Mouse (Mus musculus): ENCODE measurements around the gene Snx18. TPM values are rescaled to one million over a fixed set of nuclear protein-coding genes. Genes with fewer than 3 reads are reported as not detected.

The Snx18 gene
- polyA plus RNA-seq (2015; fragmentation: Nextera tagmentation; extraction: Ambion mirVana): 23.2 and 23.5 TPM in 2 replicates

DNA sequence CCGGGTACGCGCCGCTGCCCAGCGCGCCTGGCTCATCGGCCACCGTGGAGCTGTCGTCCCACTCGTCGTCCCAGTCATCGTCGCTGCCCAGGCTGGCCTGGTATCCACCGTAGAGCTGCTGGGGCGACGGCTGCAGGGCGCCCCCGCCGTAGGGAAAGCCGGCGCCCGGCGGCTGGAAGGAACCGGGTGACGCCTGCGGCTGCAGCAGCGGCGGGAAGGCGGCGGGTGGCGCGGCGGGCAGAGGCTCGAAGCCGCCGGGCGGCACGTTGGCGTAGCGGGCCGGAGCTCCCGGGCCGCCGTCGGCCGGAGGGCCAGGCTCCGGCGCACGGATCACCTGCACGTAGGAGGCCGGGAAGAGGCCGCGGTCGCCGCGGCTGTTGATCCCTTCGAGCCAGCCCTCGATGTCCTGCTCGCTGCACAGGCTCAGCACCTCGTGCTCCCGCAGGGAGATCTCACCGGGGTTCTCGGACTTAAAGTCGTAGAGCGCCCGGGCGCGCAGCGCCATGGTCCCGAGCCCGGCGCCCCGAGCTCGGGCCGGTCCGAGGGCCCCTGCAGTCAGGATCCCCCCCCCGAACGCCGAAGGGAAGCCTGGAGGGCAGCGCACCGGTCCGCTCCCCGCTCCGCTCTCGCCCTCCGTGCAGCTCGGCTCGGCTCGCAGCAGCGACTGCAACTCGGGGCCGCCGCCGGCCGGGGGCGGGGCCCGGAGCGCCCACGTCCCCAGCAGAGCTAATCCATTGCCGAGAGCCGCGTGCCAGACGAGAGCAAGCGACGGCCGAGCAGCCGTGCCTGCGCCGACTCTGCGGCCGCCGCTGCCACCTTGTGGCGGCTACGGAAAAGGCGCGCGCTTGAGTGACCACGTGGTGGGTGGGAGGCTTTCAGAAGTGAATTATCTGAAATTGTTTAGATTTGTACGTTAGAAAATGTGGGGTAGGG is at the start of gene Snx18:
Snx18 (minus strand) TSS at position 674 of the 933 bp plus-strand sequence.
- peaks cover 4% of the 10 kb centered on the region; the same call in 1 of the 2 replicates for H3K36me3 ChIP-seq
- ATAC-seq (ENCODE audit: low FRiP score, low read depth): peak; percentile 91
- peak within 1 kb of the TSS; percentile 94 for H3K27ac ChIP-seq
- WGBS: under 1% methylated on average over 113 of the region's 119 CpGs
- peak within 1 kb of the TSS; percentile 88 for H3K4me3 ChIP-seq
- H3K9me3 ChIP-seq: no peaks in the 10 kb centered on the region
- no peaks in the 10 kb centered on the region for H3K27me3 ChIP-seq
- H3K9ac ChIP-seq: peak within 1 kb of the TSS; percentile 96
- H3K4me2 ChIP-seq (replicated peaks): peak within 1 kb of the TSS; percentile 97
- H3K4me1 ChIP-seq: peaks cover 59% of the 10 kb centered on the region

DNA sequence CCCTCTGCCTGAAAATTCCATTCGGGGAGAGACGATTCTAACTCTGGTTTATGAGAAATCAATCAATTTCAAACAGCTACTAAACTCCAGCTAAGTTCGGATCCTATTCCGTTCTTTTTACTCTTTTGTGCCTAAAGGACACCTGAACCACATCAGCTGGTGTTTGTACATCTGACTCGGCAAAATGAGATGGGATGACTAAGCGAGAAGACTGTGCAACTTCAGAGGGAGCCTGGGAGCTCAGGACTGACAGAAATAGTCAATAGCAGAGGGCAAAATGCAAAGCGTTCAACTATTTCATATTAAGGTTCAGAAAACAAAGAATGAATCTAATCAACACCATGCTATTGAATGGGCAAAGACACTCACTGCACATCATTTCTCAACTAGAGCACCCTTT is 45.5 kb upstream of the Snx18 start:
- H3K4me2 ChIP-seq (replicated peaks): no peak overlapping the region
- 70% methylated on average over 7 of the region's 7 CpGs for WGBS
- no peaks in the 10 kb centered on the region for H3K4me1 ChIP-seq
- H3K27ac ChIP-seq: no peak overlapping the region
- no peaks in the 10 kb centered on the region for H3K27me3 ChIP-seq
- H3K9ac ChIP-seq: peak overlapping the region; percentile 36; the same call in 1 of the 2 replicates
- no peaks in the 10 kb centered on the region for H3K9me3 ChIP-seq
- H3K36me3 ChIP-seq: no peaks in the 10 kb centered on the region
- no peak for ATAC-seq (ENCODE audit: low FRiP score, low read depth)
- H3K4me3 ChIP-seq: no peak overlapping the region

DNA sequence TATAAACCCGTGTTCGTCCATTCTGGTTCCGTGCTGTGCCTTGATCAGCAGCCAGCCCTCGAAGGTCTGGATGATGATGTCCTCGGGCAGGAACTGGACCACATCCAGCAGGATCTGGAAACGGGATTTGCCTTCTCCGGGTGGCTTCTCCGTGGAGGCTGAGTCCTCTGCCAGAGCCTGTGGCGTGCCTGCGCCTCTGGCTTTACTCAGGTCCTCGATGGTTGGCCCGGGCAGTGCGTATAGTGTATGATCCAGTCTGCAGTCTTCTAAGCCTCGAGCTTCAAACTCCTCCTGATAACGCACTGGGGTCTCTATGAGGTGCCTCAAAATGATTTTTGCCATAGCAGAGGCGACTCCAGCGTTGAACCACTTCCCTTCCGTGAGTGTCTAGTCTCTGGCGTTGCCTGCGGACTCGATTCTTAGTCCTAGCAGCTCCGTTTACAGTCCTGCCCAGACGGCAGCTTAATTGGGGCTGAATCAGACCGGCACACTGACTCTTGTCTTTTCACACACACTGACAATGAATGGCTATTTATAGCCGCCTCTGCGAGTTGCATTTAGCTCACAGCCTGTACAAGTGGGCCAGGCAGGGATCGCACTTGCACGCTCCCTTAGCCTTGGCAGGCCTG is 44.9 kb upstream of the Snx18 start, which contains the start of gene Hspb3:
Hspb3 (minus strand) TSS at position 526 of the 629 bp plus-strand sequence.
- no peak within 1 kb of the TSS for H3K4me3 ChIP-seq
- no peaks in the 10 kb centered on the region for H3K36me3 ChIP-seq
- no peak within 1 kb of the TSS for H3K4me2 ChIP-seq (replicated peaks)
- 62% methylated on average over 28 of the region's 28 CpGs for WGBS
- H3K9ac ChIP-seq: peak within 1 kb of the TSS; percentile 36
- H3K27ac ChIP-seq: no peak within 1 kb of the TSS
- H3K4me1 ChIP-seq: no peaks in the 10 kb centered on the region
- ATAC-seq (ENCODE audit: low FRiP score, low read depth): peak; percentile 57; the same call in 1 of the 2 replicates
- H3K9me3 ChIP-seq: no peaks in the 10 kb centered on the region
- H3K27me3 ChIP-seq: no peaks in the 10 kb centered on the region

DNA sequence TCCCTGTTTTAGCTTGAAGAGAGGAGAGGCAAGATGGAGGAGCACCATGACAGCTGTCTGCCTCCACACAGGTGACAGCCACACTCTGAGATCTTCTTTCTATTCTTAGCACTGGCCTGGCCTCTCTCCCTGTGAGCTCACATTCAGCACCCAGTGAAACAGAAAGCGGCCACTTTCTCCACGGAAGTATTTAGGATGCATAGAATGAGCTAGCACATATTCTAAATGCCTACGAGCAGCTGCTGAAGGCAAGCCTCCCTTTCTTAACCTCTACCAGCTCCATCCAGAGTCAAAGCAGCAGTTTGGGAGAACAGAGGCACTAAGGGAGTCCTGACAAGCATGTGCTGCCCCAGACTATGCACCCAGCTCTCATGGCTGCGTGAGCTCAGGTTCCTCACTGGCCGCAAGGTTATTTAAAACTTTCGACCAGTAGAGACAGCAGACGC is 43.5 kb upstream of the Snx18 start:
- no peaks in the 10 kb centered on the region for H3K4me1 ChIP-seq
- no peak overlapping the region for H3K9ac ChIP-seq
- no peak overlapping the region for H3K27ac ChIP-seq
- H3K27me3 ChIP-seq: no peaks in the 10 kb centered on the region
- H3K4me2 ChIP-seq (replicated peaks): no peak overlapping the region
- no peaks in the 10 kb centered on the region for H3K9me3 ChIP-seq
- H3K4me3 ChIP-seq: no peak overlapping the region
- WGBS: 64% methylated on average over 7 of the region's 7 CpGs
- H3K36me3 ChIP-seq: no peaks in the 10 kb centered on the region
- peak; percentile 77 for ATAC-seq (ENCODE audit: low FRiP score, low read depth)

DNA sequence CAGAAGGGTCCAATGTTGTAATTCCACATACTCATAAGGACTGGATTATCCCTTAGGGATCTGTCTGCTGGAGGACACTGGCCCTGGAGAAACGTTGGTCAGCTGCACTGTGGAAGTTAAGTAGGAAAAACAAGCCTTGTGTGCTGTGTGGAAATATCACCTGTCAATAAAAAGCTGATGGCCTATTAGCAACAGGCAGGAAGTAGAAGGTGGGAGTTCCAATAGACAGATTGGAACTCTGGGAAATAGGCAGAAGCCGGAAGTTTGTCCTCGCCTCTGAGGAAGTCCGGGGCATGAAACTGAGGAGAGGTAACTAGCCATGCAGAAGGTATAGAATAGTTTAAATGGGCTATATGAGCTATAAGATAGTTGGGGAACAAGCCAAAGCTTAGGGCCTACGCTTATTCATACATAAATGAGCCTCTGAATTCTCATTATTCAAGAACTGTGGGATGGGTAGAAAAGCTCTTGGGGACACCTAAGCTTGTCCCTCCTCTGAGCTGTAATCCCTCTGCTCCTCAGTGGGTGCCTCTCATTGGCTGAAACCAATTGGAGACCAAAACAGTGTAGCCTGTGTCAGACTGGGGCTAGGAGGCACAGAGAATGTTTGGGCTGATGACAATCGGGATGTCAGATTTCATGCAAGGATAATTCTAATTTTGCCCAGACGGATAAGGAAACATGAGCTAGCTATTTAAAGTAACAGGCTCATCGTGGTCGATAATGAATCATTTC is 42.4 kb upstream of the Snx18 start:
- Histone ChIP-seq H3K4me2 (replicated peaks) (no peak overlapping the region), H3K27me3 (no peaks in the 10 kb centered on the region), H3K4me1 (no peaks in the 10 kb centered on the region), H3K27ac (no peak overlapping the region), H3K4me3 (no peak overlapping the region), H3K36me3 (no peaks in the 10 kb centered on the region), H3K9me3 (no peaks in the 10 kb centered on the region), H3K9ac (no peak overlapping the region)
- no peak for ATAC-seq (ENCODE audit: low FRiP score, low read depth)
- WGBS: 73% methylated on average over 9 of the region's 9 CpGs

DNA sequence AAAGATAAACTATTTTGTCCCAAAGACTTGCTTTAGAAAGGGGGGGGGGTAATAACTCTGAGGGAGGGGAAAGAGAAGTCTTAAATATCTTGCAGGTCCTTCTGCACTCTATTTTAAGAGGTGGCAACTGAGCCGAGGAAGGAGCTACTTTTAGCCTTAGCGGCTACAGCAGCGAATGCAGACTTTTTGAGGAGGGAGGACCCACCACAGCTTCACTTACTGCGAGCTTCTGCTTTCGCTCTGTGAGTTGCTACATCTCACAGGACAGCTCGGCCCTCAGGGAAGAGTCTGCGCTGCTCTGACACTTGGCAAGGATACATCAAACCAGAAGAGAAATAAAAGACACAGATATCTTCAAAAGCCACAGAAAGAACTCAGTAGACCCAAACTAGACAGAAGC is 38.8 kb upstream of the Snx18 start:
- Histone ChIP-seq H3K27ac (no peak overlapping the region), H3K36me3 (no peaks in the 10 kb centered on the region), H3K9ac (no peak overlapping the region), H3K4me2 (replicated peaks) (no peak overlapping the region), H3K4me1 (no peaks in the 10 kb centered on the region), H3K27me3 (no peaks in the 10 kb centered on the region), H3K9me3 (no peaks in the 10 kb centered on the region), H3K4me3 (no peak overlapping the region)
- no peak for ATAC-seq (ENCODE audit: low FRiP score, low read depth)
- 73% methylated on average over 7 of the region's 7 CpGs for WGBS

DNA sequence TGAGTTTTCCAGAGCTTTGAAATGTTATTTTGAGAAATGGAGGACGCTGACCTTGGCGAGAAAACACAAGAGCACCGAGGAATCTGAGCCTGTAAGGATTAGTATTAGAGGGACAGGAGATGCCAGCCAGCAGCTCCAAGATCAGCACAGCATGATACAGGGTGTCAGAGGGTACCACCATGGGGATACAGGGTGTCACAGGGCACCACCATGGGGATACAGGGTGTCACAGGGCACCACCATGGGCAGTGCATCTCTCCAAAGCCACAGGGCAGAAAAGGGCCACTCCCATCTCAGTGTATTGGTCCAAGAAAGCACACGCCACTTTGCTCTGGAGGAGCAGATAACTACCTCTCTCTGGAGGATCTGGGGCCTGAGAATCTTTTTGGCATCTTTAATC is 38.3 kb upstream of the Snx18 start:
- no peaks in the 10 kb centered on the region for H3K4me1 ChIP-seq
- no peak overlapping the region for H3K4me2 ChIP-seq (replicated peaks)
- WGBS: 84% methylated on average over 4 of the region's 4 CpGs

DNA sequence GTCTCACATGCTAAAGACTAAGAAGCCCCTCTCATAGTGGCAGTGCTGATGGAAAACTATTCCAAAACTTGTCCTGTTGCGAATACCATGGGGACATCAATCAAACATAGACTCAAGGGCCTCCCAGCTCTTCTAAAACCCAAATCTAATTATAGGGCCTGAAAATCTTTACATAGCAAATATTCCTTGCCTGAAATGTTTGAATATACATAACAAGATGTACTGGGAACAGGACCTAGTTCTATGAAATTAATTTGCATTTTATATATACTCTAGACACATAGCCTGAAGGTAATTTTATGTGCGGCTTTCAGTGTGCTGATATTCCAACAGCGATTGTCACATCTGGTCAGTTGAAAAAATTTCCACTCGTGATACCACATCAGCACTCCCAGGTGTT is 37.1 kb upstream of the Snx18 start:
- no peak for ATAC-seq (ENCODE audit: low FRiP score, low read depth)
- 87% methylated on average over 4 of the region's 4 CpGs for WGBS
- Histone ChIP-seq H3K36me3 (no peaks in the 10 kb centered on the region), H3K9me3 (no peaks in the 10 kb centered on the region), H3K4me1 (no peaks in the 10 kb centered on the region), H3K4me2 (replicated peaks) (no peak overlapping the region), H3K9ac (no peak overlapping the region), H3K4me3 (no peak overlapping the region), H3K27me3 (no peaks in the 10 kb centered on the region), H3K27ac (no peak overlapping the region)

More for the DNA sequence above, 38.3 kb upstream of the Snx18 start:
- H3K27me3 ChIP-seq: no peaks in the 10 kb centered on the region
- no peaks in the 10 kb centered on the region for H3K36me3 ChIP-seq
- no peak overlapping the region for H3K9ac ChIP-seq
- ATAC-seq (ENCODE audit: low FRiP score, low read depth): no peak
- no peaks in the 10 kb centered on the region for H3K9me3 ChIP-seq
- H3K4me3 ChIP-seq: no peak overlapping the region
- H3K27ac ChIP-seq: no peak overlapping the region

DNA sequence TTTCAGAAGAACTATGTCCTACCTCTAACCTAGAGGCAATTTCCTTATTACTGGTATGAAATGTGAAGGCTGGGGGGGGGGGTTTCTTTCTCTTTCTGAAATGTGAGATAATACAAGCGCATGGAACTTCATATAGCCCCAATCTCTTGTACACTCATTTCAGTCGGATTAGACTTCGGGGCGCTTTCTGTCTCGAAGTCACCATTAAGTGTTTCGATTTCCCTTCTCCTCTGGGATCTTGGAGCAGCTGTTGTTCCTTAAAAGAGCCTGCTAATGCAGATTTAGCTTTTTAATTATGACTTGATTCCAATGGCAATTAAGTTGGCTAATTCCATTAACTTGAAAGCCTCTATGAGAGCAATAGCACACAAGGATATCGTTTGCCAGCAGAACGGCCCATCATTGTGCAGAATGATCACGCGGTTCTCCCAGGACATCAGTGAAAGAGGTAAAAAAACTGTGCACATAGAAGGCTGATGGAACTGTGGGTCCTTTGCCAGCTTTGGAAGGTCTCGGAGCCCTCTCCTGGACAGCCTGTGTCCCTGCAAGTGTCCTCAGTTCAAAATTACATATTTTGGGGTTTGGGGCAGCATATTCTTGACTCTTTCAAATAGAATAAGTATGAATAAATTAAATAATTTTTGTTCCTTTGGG is 22.7 kb upstream of the Snx18 start:
- Histone ChIP-seq H3K36me3 (no peaks in the 10 kb centered on the region), H3K9ac (no peak overlapping the region), H3K9me3 (no peaks in the 10 kb centered on the region), H3K4me3 (no peak overlapping the region), H3K27ac (no peak overlapping the region), H3K4me2 (replicated peaks) (no peak overlapping the region), H3K27me3 (no peaks in the 10 kb centered on the region), H3K4me1 (peaks cover 2% of the 10 kb centered on the region; the same call in 1 of the 2 replicates)
- ATAC-seq (ENCODE audit: low FRiP score, low read depth): no peak
- WGBS: 73% methylated on average over 11 of the region's 11 CpGs

DNA sequence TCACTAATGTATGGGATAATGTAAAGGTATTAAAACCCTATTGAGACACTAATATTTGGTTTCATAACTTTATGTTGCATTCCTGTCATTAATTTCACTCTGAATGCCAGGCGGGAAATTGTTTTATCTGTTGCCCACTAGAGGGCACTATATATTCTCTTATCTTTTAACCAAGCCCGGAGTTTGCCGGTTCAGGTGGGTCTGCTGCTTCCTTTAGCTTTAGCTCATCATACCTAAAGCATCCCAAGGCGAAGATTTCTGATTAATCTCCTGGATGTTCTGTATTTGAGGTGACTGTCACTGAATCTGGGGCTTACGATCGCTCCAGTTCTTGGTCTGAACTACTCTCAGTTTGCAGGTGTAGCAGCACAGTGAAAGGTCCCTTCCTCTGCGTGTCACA is 20.6 kb upstream of the Snx18 start:
- H3K27me3 ChIP-seq: no peaks in the 10 kb centered on the region
- no peak overlapping the region for H3K27ac ChIP-seq
- WGBS: 25% methylated on average over 7 of the region's 7 CpGs
- H3K9ac ChIP-seq: no peak overlapping the region
- H3K9me3 ChIP-seq: no peaks in the 10 kb centered on the region
- H3K36me3 ChIP-seq: no peaks in the 10 kb centered on the region
- no peak for ATAC-seq (ENCODE audit: low FRiP score, low read depth)
- 0 out of 2 replicates have a peak overlapping the region, but pooled peaks have one; percentile 5 for H3K4me2 ChIP-seq (replicated peaks)
- H3K4me3 ChIP-seq: no peak overlapping the region
- peaks cover 4% of the 10 kb centered on the region; the same call in 1 of the 2 replicates for H3K4me1 ChIP-seq

DNA sequence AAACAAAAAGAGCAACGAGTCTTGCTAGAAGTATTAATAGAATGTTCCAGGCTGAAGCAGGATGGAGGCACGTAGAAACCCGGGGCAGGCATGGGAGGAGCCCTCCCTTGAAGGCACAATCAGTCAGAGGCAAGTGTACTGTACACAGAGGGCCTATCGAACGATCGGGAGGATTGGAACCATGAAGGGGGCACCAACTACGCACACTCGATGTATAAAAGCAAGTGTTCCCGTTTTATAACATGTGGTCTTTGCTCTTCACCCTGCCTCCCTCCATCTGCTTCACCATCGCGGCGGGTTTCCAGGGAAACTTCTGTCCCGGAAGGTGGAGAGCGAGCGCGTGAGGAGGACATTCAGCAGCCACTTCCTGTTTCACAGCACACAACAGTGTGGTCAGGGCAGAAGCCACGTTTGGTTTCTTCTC is 17.4 kb upstream of the Snx18 start:
- H3K36me3 ChIP-seq: no peaks in the 10 kb centered on the region
- no peak for ATAC-seq (ENCODE audit: low FRiP score, low read depth)
- H3K27me3 ChIP-seq: no peaks in the 10 kb centered on the region
- H3K27ac ChIP-seq: no peak overlapping the region
- no peaks in the 10 kb centered on the region for H3K9me3 ChIP-seq
- H3K9ac ChIP-seq: no peak overlapping the region
- peaks cover 4% of the 10 kb centered on the region; the same call in 1 of the 2 replicates for H3K4me1 ChIP-seq
- 78% methylated on average over 17 of the region's 17 CpGs for WGBS
- H3K4me3 ChIP-seq: no peak overlapping the region
- no peak overlapping the region for H3K4me2 ChIP-seq (replicated peaks)
